Mouse (Mus musculus): Measurements from ENCODE around the gene Cyp19a1.

The Cyp19a1 gene

GRCm38 (mm10) chr9:54180216-54180615, 87.7 kb downstream of the Cyp19a1 start:
- in situ Hi-C loops (cut with MseI, MboI), result loop anchor here (5.0 kb wide), 2 partner anchors 152 to 157 kb away; no protein-coding TSS in a partner anchor

GRCm38 (mm10) chr9:54169489-54169888, 98.4 kb downstream of the Cyp19a1 start:
- in situ Hi-C loops (cut with MseI, MboI), result no loop called here

GRCm38 (mm10) chr9:54168425-54168824, 99.5 kb downstream of the Cyp19a1 start:
- in situ Hi-C loops (cut with MseI, MboI), result no loop called here

- in situ Hi-C loops (cut with MseI, MboI), result no loop called here
Observed at GRCm38 (mm10) chr9:54163117-54163516, 104.8 kb downstream of the Cyp19a1 start.

GRCm38 (mm10) chr9:54153679-54154078, 114.2 kb downstream of the Cyp19a1 start:
- in situ Hi-C loops (cut with MseI, MboI), result no loop called here

GRCm38 (mm10) chr9:54139191-54139590, 128.7 kb downstream of the Cyp19a1 start:
- in situ Hi-C loops (cut with MseI, MboI), result no loop called here

All from mouse trophoblast stem cell (cell line).